Mouse (Mus musculus): ENCODE results near the gene Kcnip1.

Gene Kcnip1

DNA sequence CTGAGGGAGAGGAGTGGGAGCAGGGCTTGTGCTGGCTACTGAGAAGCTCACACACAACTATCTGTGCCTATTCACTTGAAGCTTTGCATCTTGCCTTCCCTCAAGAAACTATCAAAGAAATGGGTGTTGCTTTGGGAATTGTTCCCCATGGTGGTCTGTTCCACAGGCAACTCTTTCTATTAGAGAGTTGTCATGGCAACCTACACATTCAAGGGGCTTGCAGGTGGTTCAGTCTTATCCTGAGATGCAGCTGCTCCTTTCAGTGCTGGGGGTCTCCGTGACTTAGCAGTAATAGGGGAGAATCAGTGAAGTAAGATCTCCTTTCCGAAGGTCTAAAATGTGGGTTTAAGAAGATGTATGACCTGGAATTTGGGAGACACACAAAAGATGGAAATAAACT, 102.6 kb downstream of the Kcnip1 start:
- DNase-seq = no peak

- DNase-seq = no peak
Observed at GRCm38 (mm10) chr11:33887660-33888059, 105.3 kb downstream of the Kcnip1 start.

DNA sequence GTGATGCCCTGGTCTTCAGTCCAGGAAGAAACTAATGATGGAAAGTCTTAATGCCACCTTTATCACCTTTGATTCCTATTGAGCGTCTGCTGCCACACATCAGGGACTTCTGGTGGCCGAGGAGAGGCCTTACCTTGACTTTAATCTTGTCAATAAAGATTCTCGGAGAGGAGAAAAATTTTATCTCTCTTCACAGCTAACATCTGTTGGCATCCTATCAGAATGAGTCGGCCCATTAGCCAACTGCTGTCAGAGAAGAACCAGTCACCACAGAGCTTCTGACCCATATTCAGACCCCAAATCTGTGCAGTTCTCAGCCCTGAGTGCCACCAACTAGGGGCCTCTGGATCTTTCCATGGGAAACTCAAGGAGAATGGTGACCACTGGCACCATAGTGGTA, 107.0 kb downstream of the Kcnip1 start:
- no peak for DNase-seq

DNA sequence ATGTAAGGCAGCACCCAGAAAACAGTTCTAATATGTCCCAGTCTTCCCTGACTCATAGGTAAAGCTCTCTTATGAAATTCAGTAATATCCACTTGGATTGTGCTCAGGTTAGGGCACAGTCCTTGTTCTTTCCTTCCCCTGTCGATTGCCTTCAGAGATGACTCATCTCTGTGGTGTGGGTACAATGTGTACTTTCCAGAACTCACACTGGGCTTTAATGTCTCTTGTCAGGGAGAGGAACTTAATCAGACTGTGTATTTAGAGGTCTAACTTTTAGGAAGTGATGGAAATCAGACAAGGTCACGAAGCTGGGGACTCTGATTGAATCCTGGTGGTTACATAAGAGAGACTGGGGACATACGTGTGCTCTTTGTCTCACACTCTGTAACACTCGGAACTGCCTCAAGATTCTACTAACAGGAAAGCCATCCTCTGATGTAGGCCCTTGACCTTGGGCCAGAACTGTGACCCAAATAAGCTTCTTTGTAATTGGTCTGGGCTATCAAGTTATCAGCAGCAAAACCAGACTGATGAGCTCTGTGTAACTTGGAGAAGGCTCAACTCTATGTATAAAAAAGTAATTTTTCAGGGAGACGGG, 110.1 kb downstream of the Kcnip1 start:
- no peak for DNase-seq

- DNase-seq = no peak
Observed at GRCm38 (mm10) chr11:33874925-33875324, 118.0 kb downstream of the Kcnip1 start.

GRCm38 (mm10) chr11:33873071-33873781, 119.7 kb downstream of the Kcnip1 start:
- no peak for DNase-seq

- no peak for DNase-seq
Observed at GRCm38 (mm10) chr11:33872716-33873048, 120.3 kb downstream of the Kcnip1 start.

DNA sequence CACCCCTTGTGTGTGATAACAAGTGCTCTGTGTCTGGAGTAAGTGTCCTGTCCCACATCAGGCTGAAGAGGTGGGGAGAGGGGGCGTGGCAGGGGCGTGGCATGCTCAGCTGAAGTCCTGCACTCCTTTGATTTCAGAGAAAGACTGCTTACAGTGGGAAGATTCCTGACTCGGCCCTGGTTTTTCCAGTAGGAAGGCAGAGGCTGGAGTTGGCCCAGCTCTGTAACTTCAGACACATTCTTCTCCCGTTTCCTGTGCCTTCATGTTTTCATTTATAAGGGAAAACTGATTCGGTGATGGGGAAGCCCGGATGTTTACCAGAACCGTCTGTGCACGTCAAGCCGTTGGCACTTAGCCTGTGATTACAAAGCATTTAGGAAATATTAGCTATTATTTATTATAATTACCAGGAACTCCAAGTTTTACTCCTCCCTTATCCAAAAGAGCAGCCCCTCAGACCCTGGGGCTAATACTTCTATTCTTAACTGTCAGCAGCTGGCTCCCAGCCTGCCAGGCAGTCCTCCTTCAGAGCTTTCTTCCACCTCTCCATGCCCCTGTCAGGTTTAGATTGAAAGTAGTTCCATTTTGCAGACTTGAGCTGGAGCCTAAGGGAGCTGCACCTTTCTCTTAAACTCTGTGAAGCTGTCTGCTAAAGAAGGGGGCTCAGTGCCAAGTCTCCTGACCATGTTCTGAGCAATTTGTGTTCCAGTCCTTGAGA, 120.8 kb downstream of the Kcnip1 start:
- DNase-seq = no peak

- no peak for DNase-seq
Observed at GRCm38 (mm10) chr11:33870246-33870645, 122.7 kb downstream of the Kcnip1 start.

GRCm38 (mm10) chr11:33869559-33869958, 123.4 kb downstream of the Kcnip1 start:
- no peak for DNase-seq

DNA sequence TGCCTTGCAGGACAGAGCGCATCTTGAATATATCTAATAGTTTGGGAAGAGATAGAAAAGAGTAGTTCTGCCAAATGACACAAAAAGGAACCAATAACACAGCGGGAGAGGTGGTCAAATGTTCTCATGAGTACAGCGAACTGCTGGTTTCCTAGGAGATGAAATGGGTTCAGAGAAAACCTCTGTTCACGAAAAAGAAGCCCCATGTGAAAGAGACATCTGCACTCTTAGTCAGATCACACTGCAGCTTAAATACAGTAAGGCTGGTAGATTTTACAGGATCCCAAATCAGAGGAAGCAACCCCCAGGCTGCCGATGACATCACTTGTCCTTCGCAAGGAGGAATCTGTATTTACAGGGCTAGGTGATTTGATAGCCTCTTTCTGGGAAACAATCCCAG, 126.2 kb downstream of the Kcnip1 start:
- no peak for DNase-seq

GRCm38 (mm10) chr11:33864245-33864644, 128.7 kb downstream of the Kcnip1 start:
- no peak for DNase-seq

DNA sequence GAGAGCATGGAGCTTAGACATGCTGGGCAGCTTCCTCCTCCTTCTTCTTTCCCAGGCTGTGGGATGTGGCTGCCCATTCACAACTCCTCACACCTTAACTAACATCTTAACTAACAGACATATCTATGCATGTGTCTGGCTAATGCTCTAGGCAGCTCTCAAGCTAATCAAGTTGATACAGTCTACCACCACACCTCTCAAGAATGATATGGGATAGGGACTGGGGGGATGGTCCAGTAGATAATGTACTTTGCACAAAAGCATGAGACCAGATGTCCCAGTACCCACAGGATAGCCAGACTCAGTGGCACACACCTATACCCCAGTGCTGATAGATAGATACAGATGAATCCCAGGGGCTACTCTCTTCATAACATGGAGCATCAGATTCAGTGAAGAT, 131.1 kb downstream of the Kcnip1 start:
- DNase-seq = no peak

- DNase-seq = no peak
Observed at GRCm38 (mm10) chr11:33860905-33861582, 131.9 kb downstream of the Kcnip1 start.

- no peak for DNase-seq
Observed at GRCm38 (mm10) chr11:33849614-33850013, 143.3 kb downstream of the Kcnip1 start.

DNA sequence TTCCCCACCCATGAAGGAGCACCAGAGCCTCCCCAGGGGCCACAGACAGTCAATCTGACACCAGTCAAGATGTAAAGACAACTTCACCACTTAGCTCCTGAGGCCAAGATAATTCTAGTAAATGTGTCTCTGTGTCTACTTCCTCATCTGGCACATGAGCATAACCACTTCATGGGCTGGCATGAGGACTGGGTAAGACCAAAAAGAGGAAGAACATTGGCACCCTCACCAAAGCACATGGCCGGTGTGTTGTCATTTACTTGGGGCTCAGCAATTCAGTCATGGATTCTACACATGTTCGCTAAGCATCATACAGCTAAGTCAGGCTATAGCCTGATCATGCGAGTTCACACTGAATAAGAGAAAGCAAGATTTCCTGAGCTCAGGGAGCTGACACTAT, 144.3 kb downstream of the Kcnip1 start:
- no peak for DNase-seq

- DNase-seq = peak in 1 of 2 experiments; percentile 23
Observed at GRCm38 (mm10) chr11:33845931-33846330, 147.0 kb downstream of the Kcnip1 start.

- DNase-seq = no peak
Observed at GRCm38 (mm10) chr11:33843294-33843864, 149.6 kb downstream of the Kcnip1 start.

- DNase-seq = no peak
Observed at GRCm38 (mm10) chr11:33839049-33839448, 153.9 kb downstream of the Kcnip1 start.

- no peak for DNase-seq
Observed at GRCm38 (mm10) chr11:33829774-33830173, 163.2 kb downstream of the Kcnip1 start.

GRCm38 (mm10) chr11:33827829-33828206, 165.1 kb downstream of the Kcnip1 start:
- DNase-seq = peak; percentile 92 to 94

GRCm38 (mm10) chr11:33827085-33827828, 165.7 kb downstream of the Kcnip1 start:
- peak; percentile 55 to 65 for DNase-seq

GRCm38 (mm10) chr11:33824739-33825138, 168.2 kb downstream of the Kcnip1 start:
- no peak for DNase-seq

All from cerebellum, postnatal 36 days (tissue).